Mouse (Mus musculus) CH12.LX (cell line): Measurements from ENCODE around the gene Mrpl48. TPM values are rescaled to one million over a fixed set of nuclear protein-coding genes. Genes with fewer than 3 reads are reported as not detected.
A peak's percentile ranks its signal among the peaks of the same experiment; 100 is the strongest.

ENCODE experiments used
- DNase-seq: peaks from one replicate; pipeline ENCODE4 v3.0.0-alpha.2; 2013; ENCODE audit errors: extremely low read depth
- H3K27ac ChIP-seq: 2 replicates; pipeline ENCODE4 v1.5.1; 2012; ENCODE audit warnings: low read depth, mild to moderate bottlenecking, control low read depth, moderate library complexity; ENCODE audit not compliant: insufficient read depth
- H3K27me3 ChIP-seq: replicated peaks from 2 replicates; pipeline ENCODE3; 2012; ENCODE audit warnings: inconsistent platforms
- H3K36me3 ChIP-seq, 2 experiments: replicated peaks in 1 of 2; 2 replicates each; pipeline versions ENCODE3 to v1.6.1; 2012; ENCODE audit warnings: inconsistent platforms in 1 of 2, low read length in 1 of 2, mild to moderate bottlenecking in 1 of 2, mixed read lengths in 1 of 2, moderate library complexity in 1 of 2; ENCODE audit not compliant: control insufficient read depth in 1 of 2, insufficient read depth in 1 of 2
- H3K4me1 ChIP-seq, 2 experiments: 2 replicates each; pipeline ENCODE4 v1.6.1; 2012; ENCODE audit warnings: inconsistent platforms in 1 of 2, moderate library complexity in 1 of 2; ENCODE audit not compliant: insufficient read depth in 2 of 2, control insufficient read depth in 1 of 2
- H3K4me2 ChIP-seq: 2 replicates; pipeline ENCODE4 v1.6.1; 2012; ENCODE audit warnings: low read depth, mild to moderate bottlenecking, control low read depth; ENCODE audit not compliant: poor library complexity, insufficient read depth, severe bottlenecking
- H3K4me3 ChIP-seq, 3 experiments: fragments of 150-350 bp in 1 of 3; sonication (generic) in 1 of 3; replicated peaks in 1 of 3; 2 replicates each; pipeline versions ENCODE3 to v1.5.1; 2011 to 2012; ENCODE audit warnings: low read depth in 2 of 3, low read length in 2 of 3, mild to moderate bottlenecking in 2 of 3, moderate library complexity in 2 of 3, control low read depth in 1 of 3, improper control_type of control experiment in 1 of 3, inconsistent platforms in 1 of 3, mixed read lengths in 1 of 3; ENCODE audit not compliant: poor library complexity in 1 of 3
- H3K79me2 ChIP-seq: replicated peaks from 2 replicates; pipeline ENCODE4 v1.6.1; 2012; ENCODE audit warnings: mild to moderate bottlenecking, moderate library complexity; ENCODE audit not compliant: control insufficient read depth, poor library complexity, insufficient read depth, severe bottlenecking; ENCODE audit errors: extremely low read depth
- H3K9ac ChIP-seq: 2 replicates; pipeline ENCODE4 v1.6.1; 2012; ENCODE audit warnings: low read depth, mild to moderate bottlenecking, control low read depth, moderate library complexity; ENCODE audit not compliant: insufficient read depth
- H3K9me3 ChIP-seq: replicated peaks from 2 replicates; pipeline ENCODE3; 2012; ENCODE audit warnings: low read length, inconsistent platforms, mixed read lengths
- BHLHE40 ChIP-seq: IDR thresholded peaks from 2 replicates; pipeline ENCODE4 v1.6.1; 2011; ENCODE audit warnings: mild to moderate bottlenecking, low read depth, low read length, improper control_type of control experiment
- CHD1 ChIP-seq: IDR thresholded peaks from 2 replicates; pipeline ENCODE4 v1.6.1; 2012; ENCODE audit warnings: low read depth, low read length, improper control_type of control experiment, inconsistent platforms
- CHD2 ChIP-seq: IDR thresholded peaks from 2 replicates; pipeline ENCODE4 v1.6.1; 2011; ENCODE audit warnings: low read length, improper control_type of control experiment
- CTCF ChIP-seq, 2 experiments: IDR thresholded peaks in 1 of 2; conservative IDR thresholded peaks in 1 of 2; 2 replicates each; pipeline ENCODE4 v1.5.1; 2011 to 2012; ENCODE audit warnings: low read depth in 2 of 2, low read length in 2 of 2, improper control_type of control experiment in 1 of 2, inconsistent platforms in 1 of 2, mild to moderate bottlenecking in 1 of 2, moderate library complexity in 1 of 2
- E2F4 ChIP-seq: IDR thresholded peaks from 2 replicates; pipeline ENCODE4 v1.6.1; 2011; ENCODE audit warnings: low read depth, low read length, improper control_type of control experiment; ENCODE audit not compliant: insufficient replicate concordance
- ELF1 ChIP-seq: IDR thresholded peaks from 2 replicates; pipeline ENCODE4 v1.6.1; 2014; ENCODE audit warnings: low read depth, mild to moderate bottlenecking, inconsistent platforms, low read length, improper control_type of control experiment
- EP300 ChIP-seq: IDR thresholded peaks from 2 replicates; pipeline ENCODE4 v1.6.1; 2011; ENCODE audit warnings: low read length, improper control_type of control experiment
- ETS1 ChIP-seq: conservative IDR thresholded peaks from 2 replicates; pipeline ENCODE4 v1.6.1; 2012; ENCODE audit warnings: low read depth, mild to moderate bottlenecking, inconsistent platforms, low read length, improper control_type of control experiment, moderate library complexity
- GABPA ChIP-seq: IDR thresholded peaks from 2 replicates; pipeline ENCODE4 v1.6.1; 2012; ENCODE audit warnings: low read depth, low read length, improper control_type of control experiment, inconsistent platforms; ENCODE audit not compliant: insufficient replicate concordance
- HCFC1 ChIP-seq: IDR thresholded peaks from 2 replicates; pipeline ENCODE4 v1.6.1; 2012; ENCODE audit warnings: low read depth, mild to moderate bottlenecking, inconsistent platforms, low read length, improper control_type of control experiment
- IRF4 ChIP-seq: IDR thresholded peaks from 2 replicates; pipeline ENCODE4 v1.6.1; 2014; ENCODE audit warnings: low read depth, mild to moderate bottlenecking, inconsistent platforms, low read length, improper control_type of control experiment
- JUN ChIP-seq: IDR thresholded peaks from 2 replicates; pipeline ENCODE4 v1.6.1; 2011; ENCODE audit warnings: low read depth, mild to moderate bottlenecking, low read length, improper control_type of control experiment, moderate library complexity; ENCODE audit not compliant: insufficient read depth
- JUND ChIP-seq: conservative IDR thresholded peaks from 2 replicates; pipeline ENCODE4 v1.6.1; 2011; ENCODE audit warnings: low read depth, low read length, improper control_type of control experiment
- KAT2A ChIP-seq: IDR thresholded peaks from 2 replicates; pipeline ENCODE4 v1.6.1; 2012; ENCODE audit warnings: low read length, improper control_type of control experiment, inconsistent platforms; ENCODE audit not compliant: insufficient replicate concordance
- MAFK ChIP-seq: IDR thresholded peaks from 2 replicates; pipeline ENCODE4 v1.6.1; 2011; ENCODE audit warnings: low read length, improper control_type of control experiment; ENCODE audit not compliant: insufficient replicate concordance
- MAX ChIP-seq: IDR thresholded peaks from 2 replicates; pipeline ENCODE4 v1.6.1; 2011; ENCODE audit warnings: low read length, improper control_type of control experiment
- MAZ ChIP-seq: IDR thresholded peaks from 2 replicates; pipeline ENCODE4 v1.6.1; 2012; ENCODE audit warnings: low read depth, mild to moderate bottlenecking, inconsistent platforms, low read length, improper control_type of control experiment, moderate library complexity
- MEF2A ChIP-seq: IDR thresholded peaks from 2 replicates; pipeline ENCODE4 v1.6.1; 2014; ENCODE audit warnings: low read depth, mild to moderate bottlenecking, inconsistent platforms, low read length, improper control_type of control experiment, borderline replicate concordance
- MXI1 ChIP-seq: IDR thresholded peaks from 2 replicates; pipeline ENCODE4 v1.6.1; 2011; ENCODE audit warnings: mild to moderate bottlenecking, low read depth, low read length, improper control_type of control experiment
- MYC ChIP-seq: IDR thresholded peaks from 2 replicates; pipeline ENCODE4 v1.6.1; 2011; ENCODE audit warnings: low read depth, mild to moderate bottlenecking, improper control_type of control experiment, low read length
- NELFE ChIP-seq: IDR thresholded peaks from 2 replicates; pipeline ENCODE4 v1.6.1; 2011; ENCODE audit warnings: low read depth, low read length, improper control_type of control experiment
- NRF1 ChIP-seq: IDR thresholded peaks from 2 replicates; pipeline ENCODE4 v1.6.1; 2014; ENCODE audit warnings: low read depth, mild to moderate bottlenecking, inconsistent platforms, low read length, improper control_type of control experiment, moderate library complexity
- PAX5 ChIP-seq: IDR thresholded peaks from 2 replicates; pipeline ENCODE4 v1.6.1; 2012; ENCODE audit warnings: low read length, inconsistent platforms, mixed read lengths
- POLR2A ChIP-seq: IDR thresholded peaks from 2 replicates; pipeline ENCODE4 v1.6.1; 2011; ENCODE audit warnings: low read depth, mild to moderate bottlenecking, improper control_type of control experiment, low read length
- POLR2AphosphoS2 ChIP-seq: IDR thresholded peaks from 2 replicates; pipeline ENCODE4 v1.6.1; 2011; ENCODE audit warnings: low read depth, low read length, improper control_type of control experiment
- RAD21 ChIP-seq: IDR thresholded peaks from 2 replicates; pipeline ENCODE4 v1.6.1; 2011; ENCODE audit warnings: low read depth, mild to moderate bottlenecking, low read length, improper control_type of control experiment, moderate library complexity
- RCOR1 ChIP-seq: conservative IDR thresholded peaks from 2 replicates; pipeline ENCODE4 v1.6.1; 2012; ENCODE audit warnings: low read depth, mild to moderate bottlenecking, inconsistent platforms, low read length, improper control_type of control experiment
- SIN3A ChIP-seq: IDR thresholded peaks from 2 replicates; pipeline ENCODE4 v1.6.1; 2012; ENCODE audit warnings: low read length, improper control_type of control experiment, inconsistent platforms
- SMC3 ChIP-seq: IDR thresholded peaks from 2 replicates; pipeline ENCODE4 v1.6.1; 2011; ENCODE audit warnings: low read depth, low read length, improper control_type of control experiment
- TBP ChIP-seq: conservative IDR thresholded peaks from 2 replicates; pipeline ENCODE4 v1.6.1; 2011; ENCODE audit warnings: low read depth, low read length, improper control_type of control experiment
- TCF12 ChIP-seq: IDR thresholded peaks from 2 replicates; pipeline ENCODE4 v1.6.1; 2014; ENCODE audit warnings: low read depth, mild to moderate bottlenecking, inconsistent platforms, low read length, improper control_type of control experiment
- UBTF ChIP-seq: IDR thresholded peaks from 2 replicates; pipeline ENCODE4 v1.6.1; 2012; ENCODE audit warnings: low read depth, mild to moderate bottlenecking, inconsistent platforms, low read length, improper control_type of control experiment, moderate library complexity
- USF1 ChIP-seq: IDR thresholded peaks from 2 replicates; pipeline ENCODE4 v1.6.1; 2014; ENCODE audit warnings: low read depth, mild to moderate bottlenecking, inconsistent platforms, low read length, improper control_type of control experiment
- USF2 ChIP-seq: conservative IDR thresholded peaks from 2 replicates; pipeline ENCODE4 v1.6.1; 2011; ENCODE audit warnings: low read depth, low read length, improper control_type of control experiment
- ZC3H11A ChIP-seq: IDR thresholded peaks from 2 replicates; pipeline ENCODE4 v1.6.1; 2012; ENCODE audit warnings: low read depth, mild to moderate bottlenecking, inconsistent platforms, low read length, improper control_type of control experiment
- ZKSCAN1 ChIP-seq: IDR thresholded peaks from 2 replicates; pipeline ENCODE4 v1.6.1; 2012; ENCODE audit warnings: low read depth, inconsistent platforms, low read length, improper control_type of control experiment, borderline replicate concordance
- ZMIZ1 ChIP-seq: IDR thresholded peaks from 2 replicates; pipeline ENCODE4 v1.6.1; 2012; ENCODE audit warnings: low read depth, mild to moderate bottlenecking, inconsistent platforms, low read length, improper control_type of control experiment
- ZNF384 ChIP-seq: IDR thresholded peaks from 2 replicates; pipeline ENCODE4 v1.6.1; 2012; ENCODE audit warnings: low read depth, low read length, improper control_type of control experiment, inconsistent platforms
- dilution Hi-C: fragments of 300-500 bp; cut with MboI; formaldehyde crosslinking; loops from 2 replicates; pipeline ENCODE4 v1.14.3; 2020; ENCODE audit warnings: low sequenced_read_pairs; ENCODE audit not compliant: extremely low pct_unique_long_range_greater_than_20kb, extremely low pct_ligation_motif_present
- in situ Hi-C: fragments of 300-500 bp; cut with MboI; formaldehyde crosslinking; loops from 3 replicates; pipeline ENCODE4 v1.14.3; 2019; ENCODE audit warnings: low sequenced_read_pairs, low pct_ligation_motif_present, low pct_unique_long_range_greater_than_20kb, mixed read lengths
- polyA plus RNA-seq: library from polyadenylated mRNA; unstranded; fragments of >175 nt; gene quantifications from 2 replicates; pipeline ENCODE4 v1.2.1, GENCODE M21; 2012; ENCODE audit warnings: low read depth; ENCODE audit not compliant: insufficient read length
- total RNA-seq, 2 experiments: library from RNA; depleted of rRNA; stranded (reverse); fragments of 300-350 nt in 1 of 2; fragments of >200 nt in 1 of 2; gene quantifications; 2 replicates each; pipeline ENCODE4 v1.2.3; 2012 to 2014

Mrpl48 gene
- total and polyA plus RNA-seq, 3 experiments, result 39.1 to 99.4 (median 98.5) TPM

DNA sequence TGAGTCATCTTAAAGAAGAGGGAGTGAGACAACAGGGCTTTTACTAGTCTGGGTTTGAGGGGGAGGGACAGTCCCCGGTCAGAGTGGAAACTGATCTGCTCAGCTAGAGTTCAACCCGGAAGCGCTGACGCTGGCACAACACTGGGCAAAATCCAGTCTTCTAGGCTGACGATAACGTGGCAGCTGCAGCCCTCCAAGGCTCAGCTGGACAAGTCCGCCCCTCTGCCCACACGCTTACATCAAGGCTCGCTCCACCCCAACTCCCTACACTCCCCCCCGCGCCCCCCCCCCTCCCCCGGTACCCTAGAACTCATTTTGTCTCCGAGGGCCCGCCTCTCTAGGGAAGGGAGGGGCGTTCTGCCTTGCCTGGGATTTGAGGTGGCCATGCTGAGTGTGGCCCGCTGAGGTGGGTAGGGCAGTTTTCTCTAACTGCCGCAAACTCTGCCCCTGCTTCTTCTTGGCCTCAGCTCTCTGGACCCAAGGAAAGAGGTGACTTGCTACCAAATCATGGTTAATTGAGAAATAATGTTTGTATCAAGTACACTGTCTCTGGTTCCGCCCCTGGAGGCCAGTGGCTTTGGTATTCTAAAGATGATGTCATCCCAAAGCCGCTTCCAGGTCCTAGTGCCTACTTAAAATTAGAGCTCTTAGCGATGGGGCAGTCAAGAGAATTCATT, 17.1 kb downstream of the Mrpl48 start:
- peaks cover 2 to 15% of the 10 kb centered on the region in 2 experiments; a peak in 2 of 4 replicates for H3K4me1 ChIP-seq
- H3K27me3 ChIP-seq, result no peaks in the 10 kb centered on the region
- no peaks in the 10 kb centered on the region for H3K36me3 ChIP-seq
- peak overlapping the region; percentile 75; the same call in 1 of the 2 replicates for H3K4me2 ChIP-seq
- H3K9me3 ChIP-seq, result no peaks in the 10 kb centered on the region
- H3K4me3 ChIP-seq, result peak overlapping the region; percentile 60 to 82 (median 68)
- H3K9ac ChIP-seq, result peak overlapping the region; percentile 95
- peak overlapping the region; percentile 90 for H3K27ac ChIP-seq
- peak; percentile 98 for DNase-seq
- TF ChIP-seq KAT2A (no peak), IRF4 (peak; percentile 82), ZMIZ1 (peak; percentile 70; the same call in 1 of the 2 replicates), JUN (peak; percentile 95), BHLHE40 (no peak; the same call in none of the 2 replicates), POLR2AphosphoS2 (no peak), TBP (peak; percentile 75), PAX5 (no peak), MAFK (peak; percentile 48; the same call in 1 of the 2 replicates), RCOR1 (no peak), MXI1 (peak; percentile 72), MAZ (peak; percentile 45), ETS1 (peak; percentile 85), ZKSCAN1 (no peak), USF2 (no peak), MAX (peak; percentile 47), MEF2A (peak; percentile 57; the same call in 1 of the 2 replicates), NRF1 (peak; percentile 66), MYC (peak; percentile 76; the same call in 1 of the 2 replicates), CTCF (conservative IDR thresholded peaks at IDR 0.05 in 1 of 2, IDR thresholded peaks at IDR 0.05 in 1 of 2; ENCODE audit: low read depth in 2 of 2, low read length in 2 of 2) (no peak), SIN3A (peak; percentile 55), POLR2A (peak; percentile 87), TCF12 (0 out of 2 replicates have a peak, but pooled peaks have one; percentile 19), E2F4 (no peak), CHD2 (no peak), RAD21 (no peak; the same call in 1 of the 2 replicates), USF1 (no peak), ELF1 (peak; percentile 98), UBTF (no peak), EP300 (peak; percentile 76; the same call in 1 of the 2 replicates), ZC3H11A (no peak), SMC3 (no peak), JUND (peak; percentile 94), GABPA (no peak), CHD1 (no peak), NELFE (peak; percentile 81), HCFC1 (peak; percentile 73), ZNF384 (no peak)
- in situ Hi-C loops (no loop called here), dilution Hi-C loops (no loop called here)
- H3K79me2 ChIP-seq, result 0 out of 2 replicates have a peak, but pooled peaks cover 2% of the 10 kb centered on the region
